Mouse (Mus musculus) erythroblast, embryonic 14.5 days (primary cell): ENCODE measurements around the gene Zfp410.

Source experiments
- GATA1 ChIP-seq: IDR thresholded peaks from 2 replicates; pipeline ENCODE4 v1.6.1; 2012; ENCODE audit warnings: low read length, inconsistent platforms, mixed read lengths
- TAL1 ChIP-seq: IDR thresholded peaks from 3 replicates; pipeline ENCODE4 v1.6.1; 2012; ENCODE audit warnings: low read length, inconsistent platforms, mixed read lengths

DNA sequence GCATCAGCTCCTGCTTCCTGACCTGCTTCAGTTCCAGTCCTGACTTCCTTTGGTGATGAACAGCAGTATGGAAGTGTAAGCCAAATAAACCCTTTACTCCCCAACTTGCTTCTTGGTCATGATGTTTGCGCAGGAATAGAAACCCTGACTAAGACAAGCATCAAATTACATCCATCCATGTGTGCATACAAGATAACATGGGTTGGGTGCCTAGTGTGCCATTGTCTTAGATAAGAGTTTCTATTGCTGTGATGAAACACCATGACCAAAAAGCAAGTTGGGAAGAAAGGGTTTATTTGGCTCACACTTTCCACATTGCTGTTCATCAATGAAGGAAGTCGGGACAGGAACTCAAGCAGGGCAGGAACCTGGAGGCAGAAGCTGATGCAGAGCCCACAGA is 42.0 kb downstream of the Zfp410 start:
- TF ChIP-seq TAL1, result peak; percentile 50; the same call in 2 of the 3 replicates
- 0 out of 2 replicates have a peak, but pooled peaks have one; percentile 28 for TF ChIP-seq GATA1
